Mouse (Mus musculus): Measurements from ENCODE around the gene Bsg. TPM values are rescaled to one million over a fixed set of nuclear protein-coding genes. Genes with fewer than 3 reads are reported as not detected.

The Bsg gene
- polyA plus RNA-seq, 2 experiments from 2014 or later: 127 to 129 TPM

- ATAC-seq: no peak
Measured at GRCm38 (mm10) chr10:79705951-79706350, 1.7 kb downstream of the Bsg start.

- ATAC-seq: no peak
Measured at GRCm38 (mm10) chr10:79706406-79707094, 2.3 kb downstream of the Bsg start.

GRCm38 (mm10) chr10:79707162-79707561 lies 2.9 kb downstream of the Bsg start:
- ATAC-seq: no peak

- ATAC-seq: no peak
Measured at GRCm38 (mm10) chr10:79707759-79708158, 3.5 kb downstream of the Bsg start.

- ATAC-seq: no peak
Measured at GRCm38 (mm10) chr10:79708668-79709067, 4.4 kb downstream of the Bsg start.

GRCm38 (mm10) chr10:79709307-79709706 lies 5.0 kb downstream of the Bsg start:
- no peak for ATAC-seq

GRCm38 (mm10) chr10:79712029-79712428 lies 7.7 kb downstream of the Bsg start:
- no peak for ATAC-seq

GRCm38 (mm10) chr10:79712499-79713126 lies 8.3 kb downstream of the Bsg start:
- ATAC-seq: peak; percentile 54

- no peak for ATAC-seq
Measured at GRCm38 (mm10) chr10:79713163-79713562, 8.9 kb downstream of the Bsg start.

GRCm38 (mm10) chr10:79714996-79715395 lies 10.7 kb downstream of the Bsg start:
- ATAC-seq: no peak

- ATAC-seq: no peak
Measured at GRCm38 (mm10) chr10:79716254-79716987, 12.1 kb downstream of the Bsg start, which contains the start of gene Hcn2. TSS of gene Hcn2 (plus strand) at chr10:79716634.

- ATAC-seq: peak; percentile 32
Measured at GRCm38 (mm10) chr10:79716988-79717355, 12.7 kb downstream of the Bsg start.

GRCm38 (mm10) chr10:79717640-79718357 lies 13.5 kb downstream of the Bsg start:
- no peak for ATAC-seq

GRCm38 (mm10) chr10:79721089-79721488 lies 16.8 kb downstream of the Bsg start:
- ATAC-seq: no peak

GRCm38 (mm10) chr10:79723047-79723446 lies 18.8 kb downstream of the Bsg start:
- no peak for ATAC-seq

GRCm38 (mm10) chr10:79723692-79724091 lies 19.4 kb downstream of the Bsg start:
- no peak for ATAC-seq

- no peak for ATAC-seq
Measured at GRCm38 (mm10) chr10:79726090-79726489, 21.8 kb downstream of the Bsg start.

GRCm38 (mm10) chr10:79728323-79729249 lies 24.3 kb downstream of the Bsg start:
- no peak for ATAC-seq

GRCm38 (mm10) chr10:79729357-79729965 lies 25.2 kb downstream of the Bsg start:
- no peak for ATAC-seq

- ATAC-seq: no peak
Measured at GRCm38 (mm10) chr10:79732500-79732899, 28.2 kb downstream of the Bsg start.

GRCm38 (mm10) chr10:79733847-79734246 lies 29.6 kb downstream of the Bsg start:
- ATAC-seq: no peak

Data from CD4-positive, CD25-positive, alpha-beta regulatory T cell, adult 4 months (primary cell).